Mouse (Mus musculus) adrenal gland, adult 18-20 months (tissue): Measurements from ENCODE around the gene Rrp1b. TPM values are rescaled to one million over a fixed set of nuclear protein-coding genes. Genes with fewer than 3 reads are reported as not detected.
A peak's percentile ranks its signal among the peaks of the same experiment; 100 is the strongest.

Experiments
- DNase-seq, 2 experiments: peaks; one replicate each; pipeline ENCODE4 v3.0.0; 2021 to 2022; ENCODE audit warnings: low spot score in 2 of 2
- long read RNA-seq, 2 experiments: library from polyadenylated mRNA; stranded (forward); transcript quantifications; one replicate each; pipeline ENCODE4 v2.0.0; 2021
- total RNA-seq, 2 experiments: library from RNA; stranded (reverse); gene quantifications; 1 replicate in 1 of 2; 2 replicates in 1 of 2; pipeline ENCODE4 v1.2.3; 2021

The Rrp1b gene
- 10 to 100 TPM; 26.0 to 29.9 TPM for total RNA-seq
- long read RNA-seq, experiment 1, partial matches to known transcripts: 0 of 1 reads
- long read RNA-seq, experiment 1, other reads (novel, unspliced or antisense): 1 of 1 reads
- long read RNA-seq, experiment 2, partial matches to known transcripts: 1 of 7 reads
- long read RNA-seq, experiment 2, other reads (novel, unspliced or antisense): 5 of 7 reads

DNA sequence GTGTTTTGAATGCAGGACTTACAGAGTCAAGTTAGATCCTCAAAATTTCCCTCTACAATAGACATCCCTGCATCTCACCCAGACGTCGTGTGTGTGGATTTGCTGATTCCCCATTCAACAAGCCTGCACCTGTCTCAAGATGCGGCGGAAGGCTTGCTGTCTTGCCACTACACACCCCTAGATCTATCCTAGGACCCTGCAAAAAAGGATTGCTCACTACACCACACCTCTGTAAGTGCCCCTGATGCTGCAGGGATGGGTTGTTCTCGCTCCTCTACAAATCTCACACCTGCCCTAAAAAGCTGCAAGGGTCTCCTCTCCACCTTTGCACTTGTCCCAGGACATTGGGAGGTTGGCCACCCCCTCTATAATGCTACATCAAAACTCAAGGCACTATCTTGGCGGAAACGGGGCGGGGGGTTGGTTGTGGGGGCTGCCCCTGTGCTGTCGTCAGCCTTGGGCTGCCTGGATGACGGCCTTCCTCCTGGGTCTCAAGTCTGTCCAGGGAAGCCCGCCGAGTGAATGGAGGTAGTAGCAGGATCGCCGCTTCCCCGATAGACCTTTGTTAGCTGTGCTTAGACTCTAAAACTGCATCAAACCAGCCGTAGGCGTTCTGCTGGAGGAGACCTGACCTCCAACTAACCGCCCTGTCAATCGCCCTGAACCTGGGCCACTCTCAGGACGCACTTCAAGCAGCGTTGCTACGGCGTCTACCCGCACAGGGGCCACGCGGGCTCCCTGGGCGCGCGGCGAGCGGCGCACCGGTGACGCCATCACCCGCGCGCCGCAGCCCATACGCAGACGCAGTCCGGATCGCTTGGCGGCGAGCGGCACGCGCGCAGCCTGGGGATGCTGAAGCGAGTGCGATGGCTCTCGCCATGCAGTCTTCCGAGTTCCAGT lies at the start of gene Rrp1b, which contains the start of gene Hsf2bp:
Gene Rrp1b (plus strand): TSS at position 492 of the 900 bp plus-strand sequence.
Gene Hsf2bp (minus strand): TSS at position 741 of the 900 bp plus-strand sequence.
- DNase-seq: peak; percentile 70 to 75

DNA sequence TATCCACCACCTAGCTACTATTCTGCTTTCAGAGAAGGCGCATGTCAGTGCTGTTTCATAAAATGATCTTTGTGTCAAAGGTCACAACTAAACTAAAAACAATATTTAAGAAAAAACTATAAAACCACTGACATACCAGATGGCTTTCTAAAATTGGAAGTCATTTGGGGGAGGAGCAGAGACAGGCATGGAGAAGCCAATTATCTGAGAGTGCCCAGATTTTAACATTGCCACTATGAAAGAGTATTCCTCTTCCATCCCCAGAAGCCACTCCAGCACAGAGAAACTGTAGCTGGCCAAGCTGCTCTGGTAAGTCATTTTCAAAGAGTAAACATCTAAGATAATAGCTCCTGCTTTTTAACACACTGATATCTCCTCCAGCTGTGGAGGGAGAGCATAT lies 49.0 kb upstream of the Rrp1b start:
- no peak for DNase-seq

DNA sequence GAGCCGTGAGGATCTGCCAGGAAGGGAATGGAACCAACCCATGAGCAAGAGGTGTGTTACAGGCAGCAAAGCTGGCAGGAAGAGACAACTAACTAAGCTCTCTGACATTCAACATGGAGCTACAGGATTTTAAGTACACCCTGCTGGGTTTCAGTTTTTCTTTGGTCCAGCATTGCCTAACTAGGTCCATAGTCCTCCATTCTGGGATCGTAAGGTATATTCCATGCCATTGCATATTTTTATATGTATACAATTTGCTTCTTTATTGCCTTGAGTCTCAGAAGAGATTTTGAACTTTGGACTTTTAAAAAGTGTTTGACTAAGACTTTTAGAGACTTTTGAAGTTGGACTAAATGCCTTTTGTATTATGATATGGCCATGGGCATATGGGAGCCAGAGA lies 46.9 kb upstream of the Rrp1b start:
- DNase-seq: no peak

DNA sequence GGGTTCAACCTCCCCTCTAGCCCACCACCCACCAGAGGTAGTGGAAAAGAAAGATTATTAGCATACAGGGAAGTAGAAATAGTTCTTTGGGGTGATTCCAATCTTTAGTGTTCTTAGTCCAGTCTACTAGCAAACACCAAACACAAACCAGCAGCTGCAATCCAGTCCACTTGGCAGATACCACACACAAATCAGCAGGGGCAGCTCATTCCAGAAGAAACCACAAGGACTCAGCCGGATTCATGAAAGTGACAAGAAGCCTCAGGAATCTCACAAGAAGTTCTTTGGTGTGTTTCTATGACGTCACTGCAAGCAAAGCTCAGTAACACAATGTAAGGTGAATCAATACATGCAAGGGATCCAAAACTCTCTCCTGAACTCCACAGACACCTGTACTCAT lies 43.9 kb upstream of the Rrp1b start:
- DNase-seq: no peak

DNA sequence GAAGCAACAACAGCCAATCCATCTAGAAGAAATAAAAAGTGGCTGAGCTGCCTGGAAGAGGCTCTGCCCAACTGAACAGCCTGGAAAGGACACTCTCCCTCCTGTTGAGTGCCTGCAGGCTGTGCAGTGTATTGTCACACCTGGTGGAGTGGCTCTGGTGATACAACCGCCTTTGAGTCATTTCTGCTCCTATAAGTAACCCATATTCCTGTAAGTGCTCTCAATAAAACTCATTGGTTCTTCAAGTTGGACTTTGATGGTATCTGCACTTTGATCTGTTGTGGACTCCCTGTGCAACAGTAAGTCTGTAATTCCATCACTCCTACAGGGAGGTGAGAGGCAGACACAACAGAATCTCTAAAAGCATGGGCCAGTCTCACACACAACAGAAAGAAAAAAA lies 42.5 kb upstream of the Rrp1b start:
- DNase-seq: no peak

DNA sequence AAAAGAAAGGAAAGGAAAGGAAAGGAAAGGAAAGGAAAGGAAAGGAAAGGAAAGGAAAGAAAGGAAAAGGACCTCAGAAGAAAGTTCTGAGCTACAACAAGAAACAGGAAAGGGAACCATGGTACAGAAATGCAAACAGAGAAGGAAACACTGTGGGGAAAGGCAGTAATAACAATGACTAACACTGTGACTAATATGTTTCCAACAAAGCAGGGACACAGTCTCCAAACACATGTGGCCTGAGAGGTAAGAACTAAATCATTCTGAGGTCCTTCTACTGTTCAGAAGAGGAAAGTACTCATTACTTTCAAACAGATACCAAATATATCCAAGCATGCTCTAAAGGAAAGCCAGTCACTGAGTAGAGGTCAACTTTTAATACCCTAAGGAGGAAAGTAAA lies 41.8 kb upstream of the Rrp1b start:
- no peak for DNase-seq

DNA sequence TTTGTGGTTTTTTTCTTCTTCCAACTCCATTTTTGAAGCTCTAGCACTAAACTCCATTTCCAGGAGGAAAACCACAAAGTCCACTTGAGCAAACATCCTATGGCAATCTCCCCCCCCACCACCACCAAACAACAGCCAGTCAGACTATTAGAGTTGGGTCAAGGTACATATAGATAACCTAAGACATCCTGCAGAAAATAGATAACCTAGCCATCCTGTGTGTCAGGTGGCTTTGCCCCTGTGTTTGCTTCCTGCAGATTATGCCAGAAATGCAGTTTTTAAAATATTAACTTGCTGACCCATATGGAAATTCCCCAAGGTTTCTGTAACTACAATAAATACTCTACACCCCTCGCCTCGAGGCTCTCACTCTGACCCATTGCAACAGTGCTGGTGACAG lies 40.1 kb upstream of the Rrp1b start:
- no peak for DNase-seq

DNA sequence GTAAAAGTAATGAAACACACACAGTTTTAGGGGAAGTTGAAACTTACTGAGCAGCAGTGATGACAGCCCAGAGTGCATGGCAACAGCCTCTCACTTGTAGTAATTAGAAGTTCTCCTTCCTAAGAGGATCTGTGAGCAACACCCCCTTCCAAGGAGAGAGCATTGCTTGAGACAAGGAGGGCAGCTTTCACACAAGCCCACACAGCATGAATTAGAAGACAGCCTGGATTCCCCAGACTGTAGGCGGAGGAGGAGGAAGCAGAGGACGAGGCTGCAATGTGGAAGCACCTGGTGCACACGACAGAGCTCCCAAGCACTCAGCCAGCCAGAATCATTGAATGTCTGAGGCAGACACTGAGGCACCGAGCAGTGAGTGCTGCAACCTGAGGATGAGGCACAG lies 39.6 kb upstream of the Rrp1b start:
- no peak for DNase-seq

DNA sequence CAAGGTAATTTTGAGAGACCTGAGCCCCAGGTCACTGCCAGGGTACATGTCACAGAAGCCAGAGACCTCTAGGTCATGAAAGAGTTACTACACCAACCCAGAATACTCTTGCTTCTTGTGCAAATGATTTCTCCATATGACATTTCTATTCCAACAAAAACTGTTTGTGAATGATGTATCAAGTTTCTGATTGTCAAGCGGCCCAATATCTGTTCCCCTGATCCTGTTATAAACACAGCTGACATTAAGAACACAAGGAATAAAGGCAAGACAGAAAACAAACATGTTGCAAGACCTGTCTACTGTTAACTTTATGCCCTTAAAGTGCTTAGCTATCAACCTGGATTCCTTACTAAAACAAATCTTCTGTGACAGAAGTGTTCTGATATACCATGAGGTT lies 37.5 kb upstream of the Rrp1b start:
- DNase-seq: no peak

DNA sequence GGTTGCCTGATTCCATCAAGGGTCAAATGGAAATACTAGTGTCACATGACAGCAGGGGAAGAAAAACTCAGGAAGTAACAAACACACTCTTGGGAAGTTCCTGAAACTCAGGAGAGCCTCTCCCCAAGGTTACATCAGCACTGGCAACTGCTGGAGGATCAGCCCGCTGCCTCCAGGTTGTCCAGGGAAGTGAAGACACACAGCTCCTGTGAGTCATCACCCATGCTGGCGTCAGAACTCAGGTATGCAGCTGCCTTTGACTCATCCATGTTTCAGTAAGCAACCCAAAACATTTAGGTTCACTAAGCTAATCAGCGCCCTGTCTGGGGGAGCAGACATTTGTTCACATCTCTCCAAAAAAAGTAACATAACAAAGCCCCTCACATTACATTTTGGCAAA lies 32.6 kb upstream of the Rrp1b start:
- DNase-seq: no peak

DNA sequence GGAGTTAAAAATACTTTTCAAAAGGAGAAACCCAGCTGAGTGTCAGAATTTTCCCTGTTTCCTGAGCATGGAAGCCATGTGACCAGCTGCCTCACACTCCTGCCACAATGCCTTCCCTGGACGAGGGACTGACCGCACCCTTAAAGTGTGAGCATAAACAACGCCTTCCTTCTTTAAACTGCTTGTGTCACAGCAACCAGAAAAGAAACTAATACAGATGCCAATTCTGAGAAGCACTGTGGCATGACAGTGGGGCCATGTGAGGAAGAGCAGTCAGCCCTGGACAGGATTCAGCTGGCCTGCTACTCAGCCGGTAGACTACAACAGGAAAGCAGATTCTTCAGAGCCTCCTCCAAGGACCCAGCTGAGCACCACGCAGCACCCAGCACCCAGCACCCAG lies 29.1 kb upstream of the Rrp1b start:
- DNase-seq: no peak

DNA sequence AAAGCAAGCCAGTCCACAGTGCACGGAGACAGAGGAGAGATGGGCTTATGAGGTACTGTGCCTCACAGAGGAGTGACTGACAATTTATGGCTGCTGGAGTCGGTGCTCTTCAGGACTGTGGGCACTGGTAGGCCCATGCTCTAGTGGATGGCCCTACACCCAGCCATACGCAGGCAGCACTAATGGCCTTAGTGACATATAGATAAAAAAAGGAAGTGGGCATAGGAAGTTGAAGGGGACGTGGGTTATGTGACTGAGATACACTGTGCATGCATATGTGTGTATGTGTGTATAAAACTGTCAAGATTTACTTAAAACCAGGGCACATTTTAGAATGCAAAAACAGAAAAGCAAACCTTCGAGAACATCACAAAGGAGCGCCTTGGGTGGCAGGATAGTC lies 24.2 kb upstream of the Rrp1b start:
- no peak for DNase-seq

DNA sequence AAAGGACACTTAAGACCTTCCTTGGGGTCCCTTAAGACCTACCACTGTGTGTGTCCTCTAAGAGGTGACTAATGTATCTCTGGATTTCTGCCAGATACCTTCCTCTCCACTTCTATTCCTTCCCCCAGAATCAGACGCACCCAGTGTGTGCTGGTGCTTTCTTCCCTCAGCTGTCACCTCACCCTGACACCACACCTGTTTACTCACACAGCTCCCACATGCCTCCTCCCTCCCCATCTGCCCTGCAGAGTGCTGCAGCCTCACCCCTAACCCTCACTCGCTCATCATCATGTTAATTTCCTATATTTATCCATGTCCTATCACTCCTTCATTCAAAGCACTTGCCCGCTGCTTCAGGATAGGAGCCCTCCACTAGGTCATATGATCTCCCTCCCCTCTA lies 23.6 kb upstream of the Rrp1b start:
- no peak for DNase-seq

DNA sequence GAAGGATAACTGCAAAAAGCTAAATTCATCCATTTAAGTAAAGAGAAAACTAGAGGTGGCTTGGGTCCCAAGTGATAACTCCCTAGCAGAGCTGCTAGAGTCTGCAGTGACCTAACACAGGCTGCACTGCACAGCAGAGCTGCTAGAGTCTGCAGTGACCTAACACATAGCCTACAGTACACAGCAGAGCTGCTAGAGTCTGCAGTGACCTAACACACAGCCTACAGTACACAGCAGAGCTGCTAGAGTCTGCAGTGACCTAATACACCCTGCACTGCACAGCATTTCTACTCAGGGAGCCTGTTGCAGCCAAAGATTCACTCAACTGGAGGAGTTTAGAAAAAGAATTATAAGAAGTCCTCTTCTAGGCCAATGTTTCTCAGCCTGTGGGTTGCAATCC lies 22.2 kb upstream of the Rrp1b start:
- DNase-seq: no peak

DNA sequence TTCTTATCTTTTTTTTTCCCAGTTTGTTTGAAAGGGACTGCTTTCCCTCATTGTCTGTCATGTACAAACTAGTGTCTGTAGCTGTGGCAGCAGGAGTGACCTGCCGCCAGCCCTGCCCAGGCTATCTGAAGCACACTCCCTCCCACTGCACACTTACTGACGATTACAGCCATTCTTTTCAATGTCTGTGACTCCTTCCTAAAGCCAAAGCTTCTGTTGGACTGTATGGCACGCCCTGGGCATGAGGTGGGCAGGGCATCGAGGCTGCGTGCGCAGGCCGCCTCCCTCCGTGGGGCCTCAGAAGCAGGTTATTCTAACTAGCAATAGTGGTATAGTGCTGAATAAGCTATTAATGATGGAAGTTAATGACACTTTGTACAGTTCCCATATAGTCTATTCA lies 19.4 kb upstream of the Rrp1b start:
- no peak for DNase-seq

DNA sequence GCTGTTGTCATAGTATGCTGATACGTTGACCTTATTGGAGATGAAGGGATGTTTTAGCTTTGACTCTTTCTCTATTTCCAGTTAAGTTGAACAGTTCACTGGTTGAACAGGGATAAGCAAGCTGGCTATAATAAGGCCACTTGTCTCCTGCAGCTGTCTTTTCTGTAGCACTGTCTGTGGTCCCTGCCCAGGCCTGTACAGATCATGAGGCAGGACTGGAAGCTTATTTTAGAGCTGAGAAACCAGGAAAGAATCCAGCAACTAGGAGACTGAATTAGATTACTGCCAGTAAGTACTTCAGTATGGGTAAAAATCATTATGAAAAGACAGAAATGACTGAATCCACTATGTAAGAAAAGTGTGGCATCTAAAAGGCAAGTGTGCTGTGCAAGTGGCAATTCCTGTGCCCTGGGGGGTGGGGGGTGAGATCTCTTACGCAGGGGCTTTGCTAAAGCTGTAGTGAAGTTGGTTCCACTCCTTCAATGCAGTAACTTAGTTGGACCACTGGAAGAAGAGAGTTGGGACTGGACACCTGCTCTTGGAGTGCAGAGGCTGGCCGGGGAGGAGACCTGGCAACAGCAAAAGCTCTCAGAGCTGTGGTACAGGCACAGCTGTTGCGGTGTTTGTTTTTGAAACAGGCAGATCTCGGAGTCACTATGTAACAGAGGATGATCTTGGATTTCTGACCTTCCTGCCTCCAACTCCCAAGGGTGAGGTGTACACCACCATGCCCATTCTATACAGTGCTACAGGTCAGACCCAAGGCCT lies 17.6 kb upstream of the Rrp1b start:
- no peak for DNase-seq

DNA sequence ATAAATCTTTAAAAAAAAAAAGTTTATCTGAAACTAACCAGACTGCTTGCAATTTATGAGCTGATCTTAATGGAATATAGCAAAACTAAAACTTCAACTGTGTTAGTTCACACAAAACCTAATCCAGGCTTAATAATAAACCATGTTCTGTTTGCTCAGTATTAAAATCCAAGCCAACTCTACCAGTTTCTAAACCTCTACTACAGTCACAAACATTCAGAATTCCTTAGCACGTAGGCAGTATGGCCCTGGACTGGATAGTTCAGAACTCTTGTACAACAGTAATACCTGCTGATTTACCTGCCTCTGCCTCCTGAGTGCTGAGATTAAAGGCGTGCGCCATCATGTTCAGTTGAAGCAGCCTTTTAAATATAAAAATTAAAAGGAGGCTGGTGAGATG lies 13.9 kb upstream of the Rrp1b start:
- no peak for DNase-seq

DNA sequence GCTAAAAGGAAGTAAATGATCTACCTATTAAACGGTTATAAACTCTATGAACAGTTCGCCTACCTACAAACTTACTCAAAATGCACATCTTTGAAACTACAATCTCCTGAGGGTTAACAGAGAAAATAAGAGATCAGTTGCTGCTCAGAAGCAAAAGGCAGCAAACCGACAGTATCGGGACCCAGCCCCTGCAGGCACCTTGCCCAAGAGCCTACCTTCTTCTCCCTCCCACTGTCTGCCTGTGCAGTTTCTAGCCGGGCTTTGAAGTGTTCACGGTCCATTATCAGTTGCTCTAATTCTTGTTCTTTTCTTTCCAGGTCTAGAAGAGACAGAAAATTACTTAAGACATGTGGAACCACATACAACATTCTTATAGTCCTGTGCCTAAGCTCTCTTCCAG lies 13.3 kb upstream of the Rrp1b start:
- DNase-seq: no peak

DNA sequence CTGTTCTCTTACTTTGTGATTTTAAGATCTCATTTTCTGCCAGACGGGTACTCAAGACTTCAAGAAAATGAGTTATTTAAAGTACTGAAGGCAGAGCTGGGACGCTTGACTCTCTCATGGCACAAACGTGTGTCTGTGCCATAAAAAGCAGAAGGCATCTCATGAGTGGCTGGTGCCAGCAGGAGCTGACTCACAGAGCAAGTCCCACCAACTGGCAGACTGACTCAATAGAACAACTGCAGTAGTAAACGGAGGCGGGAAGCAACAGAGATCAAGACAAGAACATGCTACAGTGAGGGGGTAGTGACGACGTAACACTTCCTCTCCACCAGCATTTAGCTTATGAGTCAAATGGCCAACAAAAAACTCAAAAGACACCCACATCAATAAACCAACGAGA lies 12.8 kb upstream of the Rrp1b start:
- no peak for DNase-seq

DNA sequence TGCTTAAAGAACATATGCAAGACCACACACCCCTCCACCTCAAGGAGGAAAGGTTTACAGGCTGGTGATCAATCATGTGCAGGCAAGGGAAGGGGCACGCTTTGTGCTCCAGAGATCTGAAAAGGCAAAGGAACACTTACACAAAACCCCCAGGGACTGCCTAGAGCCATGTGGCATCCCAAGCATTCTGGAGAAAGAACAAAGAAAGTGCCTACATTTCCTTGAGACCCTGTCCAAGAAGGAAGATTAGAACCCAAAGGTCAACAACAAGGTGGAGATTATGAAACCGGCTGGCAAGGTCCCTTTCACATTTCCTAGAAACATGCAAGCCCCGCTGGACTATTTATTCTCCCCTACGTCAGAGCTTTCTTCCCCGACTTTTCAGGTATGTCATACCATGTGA lies 11.2 kb upstream of the Rrp1b start:
- DNase-seq: no peak

DNA sequence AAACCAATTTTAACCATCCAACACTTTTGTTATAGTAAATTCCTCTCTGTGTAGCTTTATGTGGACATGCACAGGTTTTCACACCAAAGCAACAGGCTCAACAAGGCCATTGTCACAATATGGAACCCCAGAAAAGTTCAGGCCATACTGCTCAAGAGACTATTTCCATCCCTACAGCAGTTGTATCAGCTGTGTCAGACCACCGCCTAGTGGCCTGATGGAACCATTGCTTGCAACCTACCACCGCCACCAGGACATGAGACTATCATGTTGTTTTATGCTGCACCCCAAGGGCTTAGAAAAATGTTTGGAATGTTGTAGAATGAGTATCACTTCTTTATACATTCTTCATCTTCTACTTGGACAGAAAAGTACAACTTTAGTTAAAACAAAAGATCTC lies 10.5 kb upstream of the Rrp1b start:
- peak; percentile 37 to 65 for DNase-seq

DNA sequence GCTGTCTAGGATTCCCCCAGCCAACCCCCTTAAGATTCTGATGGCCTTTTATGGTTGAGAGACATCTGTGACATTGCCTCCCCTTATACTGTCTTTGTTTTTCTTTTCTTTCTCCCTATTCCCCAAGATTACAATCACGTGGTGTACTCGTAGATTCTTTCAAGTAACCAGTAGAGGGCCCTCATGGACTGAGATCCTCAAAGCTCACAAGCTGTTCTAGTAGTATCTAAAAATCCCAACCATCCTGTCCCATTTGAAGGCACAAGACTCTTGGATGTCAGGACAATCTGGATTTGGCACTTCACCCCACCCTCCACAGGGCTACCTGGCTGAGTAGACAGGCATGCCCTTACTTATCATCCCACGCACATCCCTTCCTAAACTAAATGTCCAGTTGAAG lies 8.2 kb upstream of the Rrp1b start:
- no peak for DNase-seq
